Mouse (Mus musculus) lung, embryonic 14.5 days (tissue): ENCODE measurements at regions not wholly inside any gene's neighbourhood (a gene's known extent, or its start where the extent isn't known, plus 50 kb on each side); places are given as distances from the start of the nearest gene placed in this dataset.

ENCODE experiments used
- ATAC-seq: fragments of 200-750 bp; cut with Nextera tagmentation; 2 replicates; pipeline ENCODE4 v1.8.0; 2017; ENCODE audit warnings: mild to moderate bottlenecking, moderate TSS enrichment, moderate library complexity; ENCODE audit not compliant: insufficient read depth
- DNase-seq: peaks from one replicate; pipeline ENCODE4 v3.0.0-alpha.2; 2015
- H3K27ac ChIP-seq: fragments of 300-500 bp; sonication (generic); 2 replicates; pipeline ENCODE4 v1.5.1; 2014; ENCODE audit warnings: low read depth, mild to moderate bottlenecking, moderate library complexity
- H3K27me3 ChIP-seq: fragments of 300-500 bp; sonication (generic); 2 replicates; pipeline ENCODE4 v1.6.1; 2014; ENCODE audit warnings: low read length, control low read depth; ENCODE audit not compliant: insufficient read depth
- H3K36me3 ChIP-seq: fragments of 300-500 bp; sonication (generic); 2 replicates; pipeline ENCODE4 v1.6.1; 2014; ENCODE audit warnings: control low read depth; ENCODE audit not compliant: insufficient read depth
- H3K4me1 ChIP-seq: fragments of 300-500 bp; sonication (generic); 2 replicates; pipeline ENCODE4 v1.6.1; 2014; ENCODE audit warnings: antibody characterized with exemption, control low read depth; ENCODE audit not compliant: insufficient read depth
- H3K4me2 ChIP-seq: fragments of 300-500 bp; sonication (generic); 2 replicates; pipeline ENCODE4 v1.6.1; 2014; ENCODE audit warnings: mild to moderate bottlenecking
- H3K4me3 ChIP-seq: fragments of 300-500 bp; sonication (generic); 2 replicates; pipeline ENCODE4 v1.5.1; 2014; ENCODE audit warnings: low read depth, low read length
- H3K9ac ChIP-seq: fragments of 300-500 bp; sonication (generic); 2 replicates; pipeline ENCODE4 v1.6.1; 2014
- H3K9me3 ChIP-seq: fragments of 300-500 bp; sonication (generic); 2 replicates; pipeline ENCODE4 v1.6.1; 2016; ENCODE audit warnings: low read depth, low read length, control low read depth
- CTCF ChIP-seq: IDR thresholded peaks from 2 replicates; pipeline ENCODE4 v1.5.1; 2016; ENCODE audit warnings: antibody characterized with exemption, low read depth
- WGBS: fragments of 180-500 bp; shearing (Covaris S2); extraction: QIAGEN DNeasy Blood & Tissue Kit; methylation state at CpG from one replicate; pipeline ENCODE4 v1.1.7; 2014; 5-methylcytosine and 5-hydroxymethylcytosine counted together

- Histone ChIP-seq H3K4me1 (0 out of 2 replicates have a peak, but pooled peaks cover 2% of the 10 kb centered on the region), H3K27ac (no peak overlapping the region), H3K4me3 (no peak overlapping the region), H3K9ac (no peak overlapping the region), H3K9me3 (no peaks in the 10 kb centered on the region), H3K27me3 (no peaks in the 10 kb centered on the region), H3K36me3 (no peaks in the 10 kb centered on the region), H3K4me2 (no peak overlapping the region)
- 65% methylated on average over 5 of the region's 5 CpGs for WGBS
- TF ChIP-seq CTCF = no peak
- DNase-seq (no peak), ATAC-seq (no peak)
Measured at GRCm38 (mm10) chr2:78980019-78980418, 112.1 kb downstream of the Ube2e3 start.

DNA sequence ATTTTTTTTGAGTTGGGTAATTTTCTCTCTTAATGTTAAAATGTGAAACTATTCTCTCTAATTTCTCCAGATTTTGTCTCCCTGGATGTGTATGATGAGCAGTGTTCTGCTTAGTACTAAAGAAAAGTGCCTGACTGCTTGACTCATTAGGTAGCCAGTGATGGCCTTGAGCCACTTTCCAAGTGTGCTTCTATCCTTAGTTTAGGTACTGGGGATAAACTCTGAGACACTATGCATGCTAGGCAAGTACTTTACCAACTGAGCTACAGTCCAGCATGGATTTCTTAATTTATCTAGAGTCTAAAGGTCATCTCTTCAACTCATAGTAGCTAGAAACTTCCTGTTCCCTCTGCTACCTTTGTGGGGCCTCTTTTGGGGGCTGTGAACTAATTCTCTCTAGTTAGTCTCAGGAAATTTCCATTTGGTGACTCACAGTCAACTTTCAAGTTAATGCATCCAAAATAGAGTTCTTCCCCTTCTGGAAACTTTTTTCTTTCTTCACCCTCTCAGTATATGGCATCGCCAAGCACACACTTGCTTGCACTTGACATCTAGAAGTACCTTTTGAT is 112.8 kb downstream of the Ube2e3 start:
- H3K9ac ChIP-seq = no peak overlapping the region
- WGBS = 88% methylated on average over 1 of the region's 1 CpGs
- H3K4me2 ChIP-seq = no peak overlapping the region
- no peaks in the 10 kb centered on the region for H3K27me3 ChIP-seq
- no peaks in the 10 kb centered on the region for H3K36me3 ChIP-seq
- DNase-seq = no peak
- H3K4me3 ChIP-seq = no peak overlapping the region
- ATAC-seq = no peak
- H3K4me1 ChIP-seq = 0 out of 2 replicates have a peak, but pooled peaks cover 2% of the 10 kb centered on the region
- no peak overlapping the region for H3K27ac ChIP-seq
- no peak for TF ChIP-seq CTCF
- no peaks in the 10 kb centered on the region for H3K9me3 ChIP-seq

- H3K9me3 ChIP-seq = no peaks in the 10 kb centered on the region
- no peak for TF ChIP-seq CTCF
- H3K27ac ChIP-seq = no peak overlapping the region
- no peak overlapping the region for H3K4me2 ChIP-seq
- DNase-seq (no peak), ATAC-seq (no peak)
- no peaks in the 10 kb centered on the region for H3K36me3 ChIP-seq
- no peaks in the 10 kb centered on the region for H3K27me3 ChIP-seq
- 0 out of 2 replicates have a peak, but pooled peaks cover 2% of the 10 kb centered on the region for H3K4me1 ChIP-seq
- no peak overlapping the region for H3K4me3 ChIP-seq
- no peak overlapping the region for H3K9ac ChIP-seq
Measured at GRCm38 (mm10) chr2:78983347-78983746, 115.4 kb downstream of the Ube2e3 start.

GRCm38 (mm10) chr2:78983944-78984498 is 116.1 kb downstream of the Ube2e3 start:
- Histone ChIP-seq H3K27ac (no peak overlapping the region), H3K4me3 (no peak overlapping the region), H3K9me3 (no peaks in the 10 kb centered on the region), H3K4me1 (no peaks in the 10 kb centered on the region), H3K4me2 (no peak overlapping the region), H3K27me3 (no peaks in the 10 kb centered on the region), H3K36me3 (no peaks in the 10 kb centered on the region), H3K9ac (no peak overlapping the region)
- 58% methylated on average over 5 of the region's 5 CpGs for WGBS
- TF ChIP-seq CTCF = no peak
- ATAC-seq (no peak), DNase-seq (no peak)

GRCm38 (mm10) chr2:78986984-78987383 is 119.1 kb downstream of the Ube2e3 start:
- no peaks in the 10 kb centered on the region for H3K9me3 ChIP-seq
- TF ChIP-seq CTCF = no peak
- no peak overlapping the region for H3K27ac ChIP-seq
- H3K4me2 ChIP-seq = no peak overlapping the region
- 0 out of 2 replicates have a peak, but pooled peaks cover 5% of the 10 kb centered on the region for H3K4me1 ChIP-seq
- H3K36me3 ChIP-seq = no peaks in the 10 kb centered on the region
- DNase-seq (peak; percentile 23), ATAC-seq (no peak)
- 77% methylated on average over 7 of the region's 7 CpGs for WGBS
- no peak overlapping the region for H3K4me3 ChIP-seq
- H3K9ac ChIP-seq = no peak overlapping the region
- no peaks in the 10 kb centered on the region for H3K27me3 ChIP-seq

DNA sequence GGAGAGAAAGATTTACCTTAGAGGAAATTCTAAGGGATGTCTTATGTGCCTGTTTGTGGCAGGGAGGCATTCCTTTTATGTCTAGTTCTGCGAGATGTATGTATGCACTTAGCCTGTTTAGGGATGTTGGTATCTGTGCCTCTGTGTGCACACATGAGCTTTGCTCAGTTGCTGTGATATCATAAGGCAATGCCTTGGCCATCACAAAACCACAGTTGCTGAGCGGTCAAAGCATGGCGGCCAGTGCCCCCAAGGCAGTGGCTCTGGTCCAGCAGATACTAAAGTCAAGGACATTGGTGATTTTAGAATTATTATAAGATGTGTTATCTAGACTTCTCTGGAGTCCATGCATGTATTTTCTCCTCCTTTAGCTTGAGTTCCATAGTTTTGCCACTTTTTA is 119.5 kb downstream of the Ube2e3 start:
- DNase-seq (no peak), ATAC-seq (no peak)
- WGBS = 92% methylated on average over 3 of the region's 3 CpGs
- H3K9me3 ChIP-seq = no peaks in the 10 kb centered on the region
- H3K27me3 ChIP-seq = no peaks in the 10 kb centered on the region
- H3K27ac ChIP-seq = no peak overlapping the region
- TF ChIP-seq CTCF = no peak
- no peak overlapping the region for H3K9ac ChIP-seq
- H3K4me1 ChIP-seq = 0 out of 2 replicates have a peak, but pooled peaks cover 5% of the 10 kb centered on the region
- H3K36me3 ChIP-seq = no peaks in the 10 kb centered on the region
- H3K4me3 ChIP-seq = no peak overlapping the region
- H3K4me2 ChIP-seq = no peak overlapping the region

- Histone ChIP-seq H3K27me3 (no peaks in the 10 kb centered on the region), H3K27ac (no peak overlapping the region), H3K9ac (no peak overlapping the region), H3K9me3 (no peaks in the 10 kb centered on the region), H3K36me3 (no peaks in the 10 kb centered on the region), H3K4me1 (0 out of 2 replicates have a peak, but pooled peaks cover 5% of the 10 kb centered on the region), H3K4me2 (no peak overlapping the region), H3K4me3 (no peak overlapping the region)
- DNase-seq = no peak
- no peak for TF ChIP-seq CTCF
- 53% methylated on average over 2 of the region's 2 CpGs for WGBS
- ATAC-seq = no peak
Measured at GRCm38 (mm10) chr2:78988224-78988623, 120.3 kb downstream of the Ube2e3 start.
